Mouse (Mus musculus) forebrain, embryonic 16.5 days (tissue): Measurements from ENCODE around the gene Cnnm1. TPM values are rescaled to one million over a fixed set of nuclear protein-coding genes. Genes with fewer than 3 reads are reported as not detected.

Experiments
- ATAC-seq: fragments of 200-750 bp; cut with Nextera tagmentation; 2 replicates; pipeline ENCODE4 v1.8.0; 2017; ENCODE audit warnings: mild to moderate bottlenecking, moderate library complexity
- H3K27ac ChIP-seq: fragments of 300-500 bp; sonication (generic); 2 replicates; pipeline ENCODE4 v1.5.1; 2014; ENCODE audit warnings: low read length, control low read depth
- H3K27me3 ChIP-seq: fragments of 300-500 bp; sonication (generic); replicated peaks from 2 replicates; pipeline ENCODE4 v1.6.1; 2014; ENCODE audit warnings: low read length; ENCODE audit not compliant: control insufficient read depth, insufficient read depth
- H3K36me3 ChIP-seq: fragments of 300-500 bp; sonication (generic); 2 replicates; pipeline ENCODE4 v1.6.1; 2014; ENCODE audit not compliant: control insufficient read depth, insufficient read depth
- H3K4me1 ChIP-seq: fragments of 300-500 bp; sonication (generic); replicated peaks from 2 replicates; pipeline ENCODE4 v1.6.1; 2014; ENCODE audit warnings: low read length; ENCODE audit not compliant: control insufficient read depth, insufficient read depth
- H3K4me2 ChIP-seq: fragments of 300-500 bp; sonication (generic); 2 replicates; pipeline ENCODE4 v1.6.1; 2014; ENCODE audit warnings: mild to moderate bottlenecking, low read length, control low read depth
- H3K4me3 ChIP-seq: fragments of 300-500 bp; sonication (generic); replicated peaks from 2 replicates; pipeline ENCODE4 v1.5.1; 2014; ENCODE audit warnings: mild to moderate bottlenecking, low read length, control low read depth
- H3K9ac ChIP-seq: fragments of 300-500 bp; sonication (generic); replicated peaks from 2 replicates; pipeline ENCODE4 v1.6.1; 2014; ENCODE audit warnings: low read depth, low read length, control low read depth
- H3K9me3 ChIP-seq: fragments of 300-500 bp; sonication (generic); 2 replicates; pipeline ENCODE4 v1.6.1; 2016; ENCODE audit warnings: low read length; ENCODE audit not compliant: control insufficient read depth
- WGBS: fragments of 180-500 bp; shearing (Covaris S2); extraction: QIAGEN DNeasy Blood & Tissue Kit; methylation state at CpG from one replicate; pipeline ENCODE4 v1.1.7; 2014; 5-methylcytosine and 5-hydroxymethylcytosine counted together
- polyA plus RNA-seq: library from polyadenylated mRNA; unstranded; fragments of >200 nt; fragmentation: Nextera tagmentation; extraction: Ambion mirVana; gene quantifications from 2 replicates; pipeline ENCODE4 v1.2.1, GENCODE M21; 2015

Gene Cnnm1
- polyA plus RNA-seq, 1 experiment from 2014 or later, result 2.1 TPM

- H3K27ac ChIP-seq, result no peak overlapping the region
These were observed 83.3 kb downstream of the Cnnm1 start for GRCm38 (mm10) chr19:43523551-43523950.

DNA sequence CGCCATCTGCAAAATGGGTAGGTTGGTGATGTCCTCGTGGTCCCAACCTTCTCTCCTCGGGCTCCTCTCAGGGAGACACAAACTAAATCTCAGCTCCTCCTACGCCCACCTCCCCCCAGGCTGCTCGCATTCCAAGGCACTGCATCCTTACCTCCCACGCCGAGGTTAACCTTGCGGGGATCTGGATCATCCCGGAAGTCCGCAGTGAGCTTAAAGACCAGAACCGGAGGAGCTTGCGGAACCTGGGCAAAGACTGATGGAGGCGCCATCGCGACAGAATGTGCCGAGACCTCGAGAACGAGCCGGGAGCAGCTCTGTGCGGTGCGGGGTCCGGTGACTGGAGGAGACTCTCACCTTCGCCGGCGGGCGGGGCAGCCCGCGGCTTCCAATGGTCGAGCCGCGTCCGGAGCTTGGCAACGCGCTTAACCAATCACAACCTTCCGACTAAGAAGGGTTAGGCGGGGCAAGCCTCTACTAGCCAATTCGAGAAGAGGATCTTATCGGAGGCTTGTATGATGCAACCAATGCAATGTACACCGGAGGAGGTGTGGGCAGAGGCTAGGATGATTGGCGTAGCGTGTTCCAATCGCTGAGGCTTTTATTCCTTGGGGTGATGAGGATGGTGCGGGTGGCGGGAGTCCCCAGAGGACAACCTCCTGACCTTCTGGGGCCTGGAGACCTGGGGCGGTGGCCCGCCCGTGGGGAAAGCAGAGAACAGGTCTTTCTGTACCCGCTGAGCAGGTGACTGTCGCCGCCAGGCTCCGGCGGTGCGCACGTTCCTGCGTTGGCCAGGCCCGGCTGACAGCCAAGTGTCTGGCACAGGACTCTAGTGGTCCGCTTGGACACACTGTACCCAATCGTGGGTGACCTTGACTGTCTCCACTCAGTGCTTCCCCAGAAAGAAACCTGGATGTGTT lies 84.2 kb downstream of the Cnnm1 start, which contains the start of gene Got1:
TSS of gene Got1 (minus strand) at position 419 of the 917 bp plus-strand sequence.
- H3K27ac ChIP-seq, result peak within 1 kb of the TSS; percentile 62; the same call in 1 of the 2 replicates
- no peaks in the 10 kb centered on the region for H3K9me3 ChIP-seq
- under 1% methylated on average over 58 of the region's 58 CpGs for WGBS
- H3K36me3 ChIP-seq, result no peaks in the 10 kb centered on the region
- H3K4me1 ChIP-seq, result peaks cover 34% of the 10 kb centered on the region
- peak; percentile 100 for ATAC-seq
- H3K27me3 ChIP-seq, result no peaks in the 10 kb centered on the region
- peak within 1 kb of the TSS; percentile 74 for H3K4me3 ChIP-seq
- peak within 1 kb of the TSS; percentile 82 for H3K4me2 ChIP-seq
- H3K9ac ChIP-seq, result peak within 1 kb of the TSS; percentile 87

More at GRCm38 (mm10) chr19:43523551-43523950, 83.3 kb downstream of the Cnnm1 start:
- WGBS, result 6% methylated on average over 12 of the region's 12 CpGs
- H3K36me3 ChIP-seq, result no peaks in the 10 kb centered on the region
- no peaks in the 10 kb centered on the region for H3K9me3 ChIP-seq
- H3K4me3 ChIP-seq, result peak overlapping the region; percentile 74
- peak overlapping the region; percentile 82 for H3K4me2 ChIP-seq
- no peaks in the 10 kb centered on the region for H3K27me3 ChIP-seq
- H3K9ac ChIP-seq, result peak overlapping the region; percentile 65
- no peak for ATAC-seq
- peaks cover 34% of the 10 kb centered on the region for H3K4me1 ChIP-seq

DNA sequence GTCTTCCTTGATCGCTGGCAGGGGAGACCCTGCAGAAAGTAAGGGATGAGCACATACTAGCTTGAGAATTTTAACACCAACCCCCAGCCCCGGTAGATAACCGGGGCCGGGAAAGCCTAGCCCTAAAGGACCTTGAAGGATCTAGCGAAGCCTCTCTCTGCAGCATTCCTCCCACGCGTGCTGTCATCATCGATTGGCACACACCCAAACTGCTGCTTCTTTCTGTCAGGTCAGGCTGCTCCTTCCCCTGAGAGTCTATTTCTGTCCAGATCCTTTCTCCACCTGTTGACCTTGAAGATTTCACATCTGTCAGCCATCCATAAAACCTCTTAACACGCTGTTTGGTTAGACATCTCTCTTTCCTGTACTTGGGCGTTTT lies 84.9 kb downstream of the Cnnm1 start:
- no peaks in the 10 kb centered on the region for H3K9me3 ChIP-seq
- peak overlapping the region; percentile 30; the same call in 1 of the 2 replicates for H3K27ac ChIP-seq
- ATAC-seq, result no peak; the same call in 1 of the 2 replicates
- no peaks in the 10 kb centered on the region for H3K36me3 ChIP-seq
- no peaks in the 10 kb centered on the region for H3K27me3 ChIP-seq
- peak overlapping the region; percentile 87 for H3K9ac ChIP-seq
- peak overlapping the region; percentile 72 for H3K4me2 ChIP-seq
- peak overlapping the region; percentile 74 for H3K4me3 ChIP-seq
- H3K4me1 ChIP-seq, result peaks cover 34% of the 10 kb centered on the region
- WGBS, result 19% methylated on average over 10 of the region's 10 CpGs

- no peak for ATAC-seq
- Histone ChIP-seq H3K4me2 (peak overlapping the region; percentile 72; the same call in 1 of the 2 replicates), H3K9ac (no peak overlapping the region; the same call in 1 of the 2 replicates), H3K27me3 (no peaks in the 10 kb centered on the region), H3K27ac (no peak overlapping the region), H3K36me3 (no peaks in the 10 kb centered on the region), H3K9me3 (no peaks in the 10 kb centered on the region), H3K4me3 (no peak overlapping the region), H3K4me1 (peaks cover 31% of the 10 kb centered on the region)
- WGBS, result 91% methylated on average over 7 of the region's 7 CpGs
These were observed 85.3 kb downstream of the Cnnm1 start for GRCm38 (mm10) chr19:43525566-43525965.

- ATAC-seq, result no peak
- no peak overlapping the region for H3K27ac ChIP-seq
- whole genome bisulfite sequencing, result 88% methylated on average over 9 of the region's 9 CpGs
- no peaks in the 10 kb centered on the region for H3K36me3 ChIP-seq
- H3K4me1 ChIP-seq, result peaks cover 26% of the 10 kb centered on the region
- no peak overlapping the region for H3K4me2 ChIP-seq
- no peaks in the 10 kb centered on the region for H3K9me3 ChIP-seq
- H3K4me3 ChIP-seq, result no peak overlapping the region
- H3K27me3 ChIP-seq, result no peaks in the 10 kb centered on the region
- no peak overlapping the region for H3K9ac ChIP-seq
These were observed 85.8 kb downstream of the Cnnm1 start for GRCm38 (mm10) chr19:43526025-43526424.

GRCm38 (mm10) chr19:43527131-43527530 lies 86.9 kb downstream of the Cnnm1 start:
- WGBS, result 12% methylated on average over 11 of the region's 11 CpGs
- no peaks in the 10 kb centered on the region for H3K9me3 ChIP-seq
- no peaks in the 10 kb centered on the region for H3K27me3 ChIP-seq
- no peak overlapping the region for H3K4me3 ChIP-seq
- no peak for ATAC-seq
- H3K4me1 ChIP-seq, result peaks cover 16% of the 10 kb centered on the region
- no peak overlapping the region for H3K9ac ChIP-seq
- no peaks in the 10 kb centered on the region for H3K36me3 ChIP-seq
- no peak overlapping the region for H3K4me2 ChIP-seq
- no peak overlapping the region for H3K27ac ChIP-seq

DNA sequence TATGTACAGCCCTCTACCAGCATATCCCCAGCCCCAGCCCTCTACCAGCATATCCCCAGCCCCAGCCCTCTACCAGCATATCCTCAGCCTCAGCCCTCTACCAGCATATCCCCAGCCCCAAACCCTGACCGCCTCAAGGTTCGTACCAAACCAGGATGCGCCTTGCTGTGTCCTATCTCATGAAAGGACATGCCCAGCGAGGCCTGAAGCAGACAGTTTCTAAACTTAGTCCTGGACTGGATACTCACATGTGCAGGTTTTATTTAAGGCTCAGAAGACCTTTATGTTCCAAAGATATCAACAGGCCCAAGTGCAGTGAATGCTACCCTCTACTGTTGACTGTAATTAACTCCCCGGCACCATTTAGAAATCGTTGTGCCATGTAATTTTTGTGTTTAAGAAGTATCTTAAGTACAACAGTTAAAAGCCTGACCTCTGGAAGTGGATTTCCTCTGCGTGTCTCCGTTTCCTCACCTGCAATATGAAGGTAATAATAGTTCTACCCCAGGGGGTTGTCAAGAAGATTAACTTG lies 87.9 kb downstream of the Cnnm1 start:
- H3K4me1 ChIP-seq, result peaks cover 12% of the 10 kb centered on the region
- H3K36me3 ChIP-seq, result no peaks in the 10 kb centered on the region
- no peak overlapping the region for H3K9ac ChIP-seq
- H3K4me2 ChIP-seq, result no peak overlapping the region
- no peaks in the 10 kb centered on the region for H3K9me3 ChIP-seq
- no peak overlapping the region for H3K4me3 ChIP-seq
- H3K27me3 ChIP-seq, result no peaks in the 10 kb centered on the region
- no peak overlapping the region for H3K27ac ChIP-seq
- 69% methylated on average over 8 of the region's 8 CpGs for whole genome bisulfite sequencing
- no peak for ATAC-seq

DNA sequence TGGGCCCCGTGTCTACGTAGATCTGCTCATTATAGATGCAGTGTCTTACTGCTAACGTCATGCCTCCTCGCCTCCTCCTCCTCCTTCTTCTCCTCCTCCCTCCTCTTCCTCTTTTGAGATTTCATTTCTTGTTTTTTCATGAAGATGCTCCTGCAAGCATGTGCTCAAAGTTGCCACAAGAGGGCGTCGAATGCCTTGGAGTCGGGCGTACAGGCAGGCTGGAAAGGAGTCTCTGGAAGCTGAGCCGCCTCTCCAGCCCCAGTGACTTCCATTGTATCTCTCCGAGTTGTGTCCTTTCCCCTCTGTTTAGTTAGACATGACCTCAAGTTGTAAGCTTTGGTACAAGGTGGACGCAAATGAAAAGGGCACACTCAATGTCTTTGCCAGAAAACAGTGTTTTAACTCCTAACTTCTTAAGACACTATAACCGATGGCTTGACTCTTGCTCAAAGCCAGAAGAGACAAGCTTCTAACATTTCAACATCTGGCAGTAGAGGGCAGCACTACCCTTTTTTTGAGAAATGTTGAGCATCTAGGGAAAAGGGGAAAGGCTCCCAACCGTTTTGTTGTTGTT lies 90.0 kb downstream of the Cnnm1 start:
- H3K27ac ChIP-seq, result no peak overlapping the region
- ATAC-seq, result peak; percentile 91
- no peaks in the 10 kb centered on the region for H3K36me3 ChIP-seq
- H3K4me3 ChIP-seq, result peak overlapping the region; percentile 3; the same call in 1 of the 2 replicates
- 1% methylated on average over 13 of the region's 13 CpGs for WGBS
- H3K4me2 ChIP-seq, result peak overlapping the region; percentile 48
- peaks cover 3% of the 10 kb centered on the region; the same call in 1 of the 2 replicates for H3K4me1 ChIP-seq
- no peaks in the 10 kb centered on the region for H3K27me3 ChIP-seq
- no peak overlapping the region for H3K9ac ChIP-seq
- H3K9me3 ChIP-seq, result no peaks in the 10 kb centered on the region

DNA sequence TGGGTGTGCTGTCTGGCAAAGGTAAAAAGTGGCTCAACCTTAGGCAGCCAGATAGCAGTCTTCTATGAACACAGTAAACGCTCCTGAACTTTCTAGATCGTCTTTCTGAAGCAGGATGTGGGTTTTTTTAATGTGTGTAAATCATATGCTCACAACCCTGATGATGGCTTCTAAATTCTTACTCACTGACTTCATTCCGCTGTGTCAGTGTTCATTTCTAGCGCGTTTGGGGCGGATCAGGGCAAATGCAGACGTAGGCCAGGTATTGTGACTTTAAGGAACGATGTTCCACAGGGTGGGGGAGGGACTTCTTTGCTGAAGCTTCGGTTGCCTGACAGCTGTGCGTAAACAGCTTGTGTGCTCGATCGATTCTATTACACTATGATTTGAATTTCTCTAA lies 90.7 kb downstream of the Cnnm1 start:
- Histone ChIP-seq H3K27me3 (no peaks in the 10 kb centered on the region), H3K9ac (no peak overlapping the region), H3K4me2 (no peak overlapping the region), H3K4me3 (no peak overlapping the region), H3K27ac (no peak overlapping the region), H3K9me3 (no peaks in the 10 kb centered on the region), H3K36me3 (no peaks in the 10 kb centered on the region), H3K4me1 (no peaks in the 10 kb centered on the region)
- WGBS, result 25% methylated on average over 12 of the region's 12 CpGs
- no peak for ATAC-seq
